8 mouse cellular contexts compared by ENCODE assay signal in genomic region chr1:158596726-158597448, GRCm38 (mm10).
DNase-seq lines count a peak whose midpoint lies in the region; ATAC-seq and TF ChIP-seq lines count a peak whose summit lies in the region.

No protein-coding gene starts in this region.

- H3K4me1 ChIP-seq in cerebellum, adult 2 months (ENCODE audit: control insufficient read depth, insufficient read depth, low read length), result no peaks in the 10 kb centered on the region
- no peaks in the 10 kb centered on the region for H3K4me1 ChIP-seq in forebrain, postnatal 0 days (ENCODE audit: insufficient read depth)
- 0 out of 2 replicates have a peak, but pooled peaks cover 6% of the 10 kb centered on the region for H3K4me1 ChIP-seq in hindbrain, embryonic 13.5 days (replicated peaks)
- H3K4me1 ChIP-seq in midbrain, embryonic 10.5 days, result peaks cover 4% of the 10 kb centered on the region; the same call in 1 of the 2 replicates
- no peaks in the 10 kb centered on the region for H3K4me1 ChIP-seq in stomach, postnatal 0 days (replicated peaks; ENCODE audit: control insufficient read depth, insufficient read depth)

- no peak overlapping the region for H3K9ac ChIP-seq in forebrain, postnatal 0 days
- no peak overlapping the region for H3K9ac ChIP-seq in hindbrain, embryonic 13.5 days
- H3K9ac ChIP-seq in stomach, postnatal 0 days (ENCODE audit: low read length), result no peak overlapping the region

- no peaks in the 10 kb centered on the region for H3K9me3 ChIP-seq in forebrain, postnatal 0 days (ENCODE audit: low read length)
- H3K9me3 ChIP-seq in hindbrain, embryonic 13.5 days, result no peaks in the 10 kb centered on the region
- no peaks in the 10 kb centered on the region for H3K9me3 ChIP-seq in midbrain, embryonic 10.5 days (replicated peaks)
- no peaks in the 10 kb centered on the region for H3K9me3 ChIP-seq in stomach, postnatal 0 days (ENCODE audit: control insufficient read depth, low read length)

- H3K36me3 ChIP-seq in forebrain, postnatal 0 days (ENCODE audit: insufficient read depth), result peaks cover 18% of the 10 kb centered on the region
- H3K36me3 ChIP-seq in hindbrain, embryonic 13.5 days, result peaks cover 31% of the 10 kb centered on the region
- peaks cover 21% of the 10 kb centered on the region for H3K36me3 ChIP-seq in midbrain, embryonic 10.5 days
- H3K36me3 ChIP-seq in stomach, postnatal 0 days (ENCODE audit: control insufficient read depth, insufficient read depth, low read length), result no peaks in the 10 kb centered on the region

- H3K4me2 ChIP-seq in forebrain, postnatal 0 days (ENCODE audit: low read depth), result no peak overlapping the region
- H3K4me2 ChIP-seq in hindbrain, embryonic 13.5 days, result no peak overlapping the region
- no peak overlapping the region for H3K4me2 ChIP-seq in stomach, postnatal 0 days (replicated peaks; ENCODE audit: low read depth)

- H3K4me3 ChIP-seq in cerebellum, adult 2 months (replicated peaks; ENCODE audit: insufficient read depth, low read depth, low read length), result no peak overlapping the region
- H3K4me3 ChIP-seq in forebrain, postnatal 0 days (ENCODE audit: low read depth, low read length), result no peak overlapping the region
- no peak overlapping the region for H3K4me3 ChIP-seq in hindbrain, embryonic 13.5 days
- H3K4me3 ChIP-seq in midbrain, embryonic 10.5 days, result no peak overlapping the region
- H3K4me3 ChIP-seq in stomach, postnatal 0 days (ENCODE audit: low read depth, low read length), result no peak overlapping the region

- no peak for TF ChIP-seq EP300 in stomach, postnatal 0 days (optimal IDR thresholded peaks at IDR 0.05)

- H3K27ac ChIP-seq in cerebellum, adult 2 months (ENCODE audit: insufficient read depth, low read length), result no peak overlapping the region
- no peak overlapping the region for H3K27ac ChIP-seq in forebrain, postnatal 0 days (ENCODE audit: low read depth, low read length)
- no peak overlapping the region for H3K27ac ChIP-seq in hindbrain, embryonic 13.5 days
- no peak overlapping the region for H3K27ac ChIP-seq in midbrain, embryonic 10.5 days (replicated peaks)
- H3K27ac ChIP-seq in stomach, postnatal 0 days (replicated peaks), result no peak overlapping the region

- intact Hi-C loops in left cerebral cortex, postnatal 10 days (cut with DNase I), result no loop called here

- ATAC-seq in forebrain, postnatal 0 days, result peak; percentile 65
- peak; percentile 36; the same call in 1 of the 2 replicates for ATAC-seq in hindbrain, embryonic 13.5 days (ENCODE audit: low FRiP score)
- ATAC-seq in stomach, postnatal 0 days (ENCODE audit: low FRiP score, low TSS enrichment), result no peak

- WGBS in cerebellum, adult 2 months, result 38% methylated on average over 16 of the region's 16 CpGs
- 44% methylated on average over 16 of the region's 16 CpGs for WGBS in forebrain, postnatal 0 days
- WGBS in hindbrain, embryonic 13.5 days, result 43% methylated on average over 16 of the region's 16 CpGs
- WGBS in midbrain, embryonic 10.5 days, result 44% methylated on average over 16 of the region's 16 CpGs
- WGBS in stomach, postnatal 0 days, result 35% methylated on average over 16 of the region's 16 CpGs

- peak; percentile 35; the same call in 1 of the 2 replicates for TF ChIP-seq CTCF in cerebellum, adult 2 months (IDR thresholded peaks at IDR 0.05; ENCODE audit: borderline replicate concordance, insufficient read depth, low read depth, low read length)
- peak; percentile 66 for TF ChIP-seq CTCF in forebrain, postnatal 0 days (IDR thresholded peaks at IDR 0.05; ENCODE audit: low read depth)
- peak; percentile 73 for TF ChIP-seq CTCF in stomach, postnatal 0 days (IDR thresholded peaks at IDR 0.05; ENCODE audit: low read depth)

- DNase-seq in adrenal gland, adult (ENCODE audit: inconsistent age in 2 of 2, low spot score in 1 of 2), result peak; percentile 56 to 81
- peak; percentile 10 to 25 for DNase-seq in cerebellum, adult 2 months
- DNase-seq in forebrain, postnatal 0 days, result peak; percentile 34
- peak; percentile 24 to 60 for DNase-seq in left cerebral cortex, postnatal 10 days (ENCODE audit: extremely low spot score in 1 of 2, low spot score in 2 of 2)
- peak; percentile 60 for DNase-seq in midbrain, embryonic 10.5 days (ENCODE audit: low spot score)
- DNase-seq in stomach, postnatal 0 days (ENCODE audit: low spot score), result peak; percentile 50
- DNase-seq in adipocyte (ENCODE audit: low spot score), result no peak

- H3K27me3 ChIP-seq in cerebellum, adult 2 months (ENCODE audit: control insufficient read depth, insufficient read depth, low read length), result no peaks in the 10 kb centered on the region
- no peaks in the 10 kb centered on the region for H3K27me3 ChIP-seq in forebrain, postnatal 0 days (ENCODE audit: insufficient read depth, low read length)
- no peaks in the 10 kb centered on the region for H3K27me3 ChIP-seq in hindbrain, embryonic 13.5 days
- no peaks in the 10 kb centered on the region for H3K27me3 ChIP-seq in midbrain, embryonic 10.5 days (ENCODE audit: low read depth, poor library complexity, severe bottlenecking)
- no peaks in the 10 kb centered on the region for H3K27me3 ChIP-seq in stomach, postnatal 0 days (ENCODE audit: control insufficient read depth, insufficient read depth, low read length)

- no peak for TF ChIP-seq POLR2A in cerebellum, adult 2 months (IDR thresholded peaks at IDR 0.05; ENCODE audit: borderline replicate concordance, insufficient read depth, low read length)
